9 mouse cellular contexts compared by ENCODE assay signal in the genomic region with DNA sequence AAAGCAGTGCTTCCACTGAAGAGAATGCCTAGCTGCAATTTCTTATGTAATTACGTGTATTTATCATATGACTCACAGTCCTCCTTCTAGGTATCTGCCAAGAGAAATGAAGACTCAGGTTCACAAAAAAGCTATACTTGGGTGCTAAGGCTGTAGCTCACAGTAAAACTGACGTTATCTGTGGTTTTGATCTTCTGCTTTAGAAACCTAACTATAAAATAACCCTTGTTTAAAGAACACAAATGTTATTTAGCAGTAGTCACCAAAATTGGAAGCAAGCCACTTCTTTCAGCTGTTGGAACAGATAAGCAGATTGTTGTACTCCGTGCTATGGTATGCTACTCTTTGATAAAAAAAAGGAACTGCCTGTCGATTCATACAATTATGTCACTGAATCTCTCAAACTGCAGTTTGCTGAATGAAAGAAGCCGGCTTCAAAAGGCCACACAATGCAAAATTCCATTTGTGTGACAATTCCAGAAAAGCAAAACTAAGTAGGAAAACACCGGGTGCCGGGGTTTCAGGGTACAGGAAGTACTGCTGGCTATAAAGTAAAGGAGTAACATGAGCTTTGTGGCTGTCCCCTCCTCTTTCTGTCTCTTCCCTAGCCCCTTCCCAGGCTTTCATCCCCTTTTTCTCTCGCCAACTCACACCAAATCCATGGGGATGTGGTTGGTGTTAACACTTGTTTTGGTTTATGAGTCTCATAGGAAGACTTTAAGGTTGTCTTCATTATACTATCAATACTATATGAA. TPM values are rescaled to one million over a fixed set of nuclear protein-coding genes. Genes with fewer than 3 reads are reported as not detected.
DNase-seq lines count a peak whose midpoint lies in the region; ATAC-seq and TF ChIP-seq lines count a peak whose summit lies in the region.
"Had no signal": no experiment of that assay in that cellular context is flagged by ENCODE, and none has a peak within 500 bp of the region (broad histone marks: within the 10 kb centered on the region; RNA-seq: fewer than 3 reads in every experiment).

No protein-coding gene starts in this region.

- peak; percentile 30 for DNase-seq in cerebellum, adult 9-10 months
- no peak for DNase-seq in cerebellum, postnatal 36 days
- no peak for DNase-seq in lung, postnatal 4 days
- no peak for DNase-seq in stomach, postnatal 0 days (ENCODE audit: low spot score)
- DNase-seq in kidney, postnatal 10 days, result no peak
- DNase-seq in natural killer cell, adult 2 months (ENCODE audit: low spot score in 2 of 2), result no peak
- DNase-seq: B cell, adult 2 months had no signal

- no peak for TF ChIP-seq CTCF in stomach, postnatal 0 days (IDR thresholded peaks at IDR 0.05; ENCODE audit: low read depth)

- no peak for ATAC-seq in lung, embryonic 15.5 days (ENCODE audit: borderline replicate concordance, extremely low read depth, low FRiP score, low TSS enrichment)
- peak; percentile 83 for ATAC-seq in inflammation-experienced regulatory T-cells, adult 6 months
- ATAC-seq in stomach, postnatal 0 days (ENCODE audit: low FRiP score, low TSS enrichment), result peak; percentile 68; the same call in 1 of the 2 replicates

- TF ChIP-seq EP300 in stomach, postnatal 0 days (optimal IDR thresholded peaks at IDR 0.05), result no peak

- H3K4me3 ChIP-seq in lung, embryonic 15.5 days, result no peak overlapping the region
- no peak overlapping the region for H3K4me3 ChIP-seq in stomach, postnatal 0 days (ENCODE audit: low read depth, low read length)

- H3K27me3 ChIP-seq in lung, embryonic 15.5 days, result no peaks in the 10 kb centered on the region
- no peaks in the 10 kb centered on the region for H3K27me3 ChIP-seq in stomach, postnatal 0 days (ENCODE audit: control insufficient read depth, insufficient read depth, low read length)

- peak overlapping the region; percentile 4 for H3K4me2 ChIP-seq in lung, embryonic 15.5 days
- peak overlapping the region; percentile 25; the same call in 1 of the 2 replicates for H3K4me2 ChIP-seq in stomach, postnatal 0 days (replicated peaks; ENCODE audit: low read depth)

- H3K36me3 ChIP-seq in lung, embryonic 15.5 days, result no peaks in the 10 kb centered on the region
- no peaks in the 10 kb centered on the region for H3K36me3 ChIP-seq in stomach, postnatal 0 days (ENCODE audit: control insufficient read depth, insufficient read depth, low read length)

- H3K9ac ChIP-seq in lung, embryonic 15.5 days, result no peak overlapping the region
- H3K9ac ChIP-seq in stomach, postnatal 0 days (ENCODE audit: low read length), result no peak overlapping the region

- no peaks in the 10 kb centered on the region for H3K9me3 ChIP-seq in lung, embryonic 15.5 days
- no peaks in the 10 kb centered on the region for H3K9me3 ChIP-seq in stomach, postnatal 0 days (ENCODE audit: control insufficient read depth, low read length)

- peak overlapping the region; percentile 41; the same call in 1 of the 2 replicates for H3K27ac ChIP-seq in lung, embryonic 15.5 days
- H3K27ac ChIP-seq in stomach, postnatal 0 days (replicated peaks), result 0 out of 2 replicates have a peak overlapping the region, but pooled peaks have one; percentile 58

- H3K4me1 ChIP-seq in lung, embryonic 15.5 days, result peaks cover 12% of the 10 kb centered on the region
- H3K4me1 ChIP-seq in stomach, postnatal 0 days (replicated peaks; ENCODE audit: control insufficient read depth, insufficient read depth), result no peaks in the 10 kb centered on the region; the same call in 1 of the 2 replicates

- 31% methylated on average over 8 of the region's 8 CpGs for WGBS in lung, embryonic 15.5 days
- WGBS in stomach, postnatal 0 days, result 29% methylated on average over 8 of the region's 8 CpGs

RNA-seq across cellular contexts. Expression of a gene that starts 17.0 kb away (rescaled TPM):
- 23.6 and 26.3 TPM in 2 replicates for polyA plus RNA-seq in lung, embryonic 15.5 days (2015; fragmentation: Nextera tagmentation; extraction: Ambion mirVana)
- polyA plus RNA-seq in inflammation-experienced regulatory T-cells, adult 6 months (2017; shearing (Covaris generic)), result 10 to 100 TPM in 1 of 3 experiments, 1 to 10 TPM in 2; 6.0 to 10.4 (median 9.3) TPM
- 11.4 and 11.6 TPM in 2 replicates for polyA plus RNA-seq in stomach, postnatal 0 days (2015; fragmentation: Nextera tagmentation; extraction: Ambion mirVana)

RNA-seq across cellular contexts. Expression of a gene that starts 28.5 kb away (rescaled TPM):
- 327 and 347 TPM in 2 replicates for polyA plus RNA-seq in lung, embryonic 15.5 days (2015; fragmentation: Nextera tagmentation; extraction: Ambion mirVana)
- 100 to 1,000 TPM; 180 to 388 (median 345) TPM for polyA plus RNA-seq in inflammation-experienced regulatory T-cells, adult 6 months (2017; shearing (Covaris generic))
- polyA plus RNA-seq in stomach, postnatal 0 days (2015; fragmentation: Nextera tagmentation; extraction: Ambion mirVana), result 559 and 583 TPM in 2 replicates

RNA-seq across cellular contexts. Expression of a gene that starts 32.3 kb away (rescaled TPM):
- 61.6 and 68.4 TPM in 2 replicates for polyA plus RNA-seq in lung, embryonic 15.5 days (2015; fragmentation: Nextera tagmentation; extraction: Ambion mirVana)
- 10 to 100 TPM; 28.5 to 45.3 (median 29.1) TPM for polyA plus RNA-seq in inflammation-experienced regulatory T-cells, adult 6 months (2017; shearing (Covaris generic))
- 43.7 and 45.3 TPM in 2 replicates for polyA plus RNA-seq in stomach, postnatal 0 days (2015; fragmentation: Nextera tagmentation; extraction: Ambion mirVana)
